Mouse (Mus musculus): ENCODE results near the gene Platr17. TPM values are rescaled to one million over a fixed set of nuclear protein-coding genes. Genes with fewer than 3 reads are reported as not detected.

Platr17 gene
- total and polyA plus RNA-seq, 3 experiments = not detected

GRCm38 (mm10) chr17:33908331-33909076 lies 3.6 kb downstream of the Platr17 start:
- Histone ChIP-seq H3K27ac (ENCODE audit: insufficient read depth, low read depth) (peak overlapping the region; percentile 53), H3K4me2 (ENCODE audit: insufficient read depth, low read depth, poor library complexity, severe bottlenecking) (peak overlapping the region; percentile 67), H3K27me3 (replicated peaks) (no peaks in the 10 kb centered on the region), H3K9ac (ENCODE audit: insufficient read depth, low read depth) (peak overlapping the region; percentile 50), H3K79me2 (replicated peaks; ENCODE audit: control insufficient read depth, extremely low read depth, insufficient read depth, poor library complexity, severe bottlenecking) (peaks cover 8% of the 10 kb centered on the region; the same call in 1 of the 2 replicates), H3K4me1 (ENCODE audit: control insufficient read depth in 1 of 2, insufficient read depth in 2 of 2) (peaks cover 0 to 25% of the 10 kb centered on the region in 2 experiments; a peak in 2 of 4 replicates), H3K36me3 (replicated peaks in 1 of 2; ENCODE audit: control insufficient read depth in 1 of 2, insufficient read depth in 1 of 2, low read length in 1 of 2) (peaks cover 23 to 24% of the 10 kb centered on the region in 2 experiments), H3K4me3 (replicated peaks in 1 of 3; ENCODE audit: low read depth in 2 of 3, low read length in 2 of 3, poor library complexity in 1 of 3) (peak overlapping the region; percentile 59 to 90 (median 72)), H3K9me3 (replicated peaks; ENCODE audit: low read length) (no peaks in the 10 kb centered on the region)
- no peak for DNase-seq (ENCODE audit: extremely low read depth)
- in situ Hi-C loops (cut with MboI; ENCODE audit: low pct_ligation_motif_present, low pct_unique_long_range_greater_than_20kb, low sequenced_read_pairs) = no loop called here
- no peak for TF ChIP-seq EP300 (IDR thresholded peaks at IDR 0.05; ENCODE audit: low read length)
- TF ChIP-seq ZKSCAN1 (IDR thresholded peaks at IDR 0.05; ENCODE audit: borderline replicate concordance, low read depth, low read length) = no peak
- TF ChIP-seq JUND (conservative IDR thresholded peaks at IDR 0.05; ENCODE audit: low read depth, low read length) = no peak
- no peak for TF ChIP-seq MAFK (IDR thresholded peaks at IDR 0.05; ENCODE audit: insufficient replicate concordance, low read length)
- TF ChIP-seq NRF1 (IDR thresholded peaks at IDR 0.05; ENCODE audit: low read depth, low read length) = no peak
- TF ChIP-seq TBP (conservative IDR thresholded peaks at IDR 0.05; ENCODE audit: low read depth, low read length) = no peak
- peak; percentile 46; the same call in 1 of the 2 replicates for TF ChIP-seq MXI1 (IDR thresholded peaks at IDR 0.05; ENCODE audit: low read depth, low read length)
- TF ChIP-seq MAX (IDR thresholded peaks at IDR 0.05; ENCODE audit: low read length) = no peak
- no peak for TF ChIP-seq CHD1 (IDR thresholded peaks at IDR 0.05; ENCODE audit: low read depth, low read length)
- TF ChIP-seq IRF4 (IDR thresholded peaks at IDR 0.05; ENCODE audit: low read depth, low read length) = no peak
- TF ChIP-seq E2F4 (IDR thresholded peaks at IDR 0.05; ENCODE audit: insufficient replicate concordance, low read depth, low read length) = no peak
- TF ChIP-seq USF1 (IDR thresholded peaks at IDR 0.05; ENCODE audit: low read depth, low read length) = no peak
- no peak for TF ChIP-seq POLR2A (IDR thresholded peaks at IDR 0.05; ENCODE audit: low read depth, low read length)
- TF ChIP-seq ZNF384 (IDR thresholded peaks at IDR 0.05; ENCODE audit: low read depth, low read length) = no peak
- 0 out of 2 replicates have a peak, but pooled peaks have one; percentile 2 for TF ChIP-seq TCF12 (IDR thresholded peaks at IDR 0.05; ENCODE audit: low read depth, low read length)
- peak; percentile 72 for TF ChIP-seq SIN3A (IDR thresholded peaks at IDR 0.05; ENCODE audit: low read length)
- no peak for TF ChIP-seq MYC (IDR thresholded peaks at IDR 0.05; ENCODE audit: low read depth, low read length)
- TF ChIP-seq UBTF (IDR thresholded peaks at IDR 0.05; ENCODE audit: low read depth, low read length) = 0 out of 2 replicates have a peak, but pooled peaks have one; percentile 80
- dilution Hi-C loops (cut with MboI; ENCODE audit: extremely low pct_ligation_motif_present, extremely low pct_unique_long_range_greater_than_20kb, low sequenced_read_pairs) = no loop called here

Measured in CH12.LX (cell line).